Mouse (Mus musculus): ENCODE measurements around the gene Etfb.

DNA sequence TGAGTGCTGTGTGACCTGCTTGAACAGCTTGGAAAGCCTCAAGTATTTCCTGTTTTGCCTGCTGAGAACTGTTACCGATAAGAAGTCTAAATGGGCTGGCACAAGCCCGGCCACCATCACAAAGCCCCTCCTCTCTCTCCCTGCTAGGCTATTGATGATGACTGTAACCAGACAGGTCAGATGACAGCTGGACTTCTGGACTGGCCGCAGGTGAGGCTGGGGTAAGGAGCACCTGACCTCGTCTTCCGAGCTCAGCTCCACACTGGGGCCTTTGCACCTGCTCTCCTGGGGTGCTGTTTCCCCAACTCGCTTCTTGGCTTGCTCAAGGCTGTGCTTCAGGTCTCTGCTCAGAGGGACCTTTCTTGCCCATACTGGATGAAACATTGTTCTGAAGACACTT is 10.5 kb downstream of the Etfb start:
- TF ChIP-seq POLR2A (IDR thresholded peaks at IDR 0.05; ENCODE audit: control insufficient read depth, low read depth, low read length) (no peak), CTCF (IDR thresholded peaks at IDR 0.05; ENCODE audit: control insufficient read depth, insufficient read depth, insufficient replicate concordance, low read depth, low read length) (no peak)
